Mouse (Mus musculus) embryonic facial prominence, embryonic 14.5 days (tissue): ENCODE measurements around the gene Ypel3. TPM values are rescaled to one million over a fixed set of nuclear protein-coding genes. Genes with fewer than 3 reads are reported as not detected.

Experiments
- ATAC-seq: fragments of 200-750 bp; cut with Nextera tagmentation; 2 replicates; pipeline ENCODE4 v1.8.0; 2017; ENCODE audit warnings: low read depth, moderate number of reproducible peaks, moderate TSS enrichment
- DNase-seq: peaks from one replicate; pipeline ENCODE4 v3.0.0-alpha.2; 2015; ENCODE audit warnings: low spot score
- H3K27ac ChIP-seq: fragments of 300-500 bp; sonication (generic); replicated peaks from 2 replicates; pipeline ENCODE4 v1.5.1; 2014; ENCODE audit warnings: low read depth, mild to moderate bottlenecking, low read length, moderate library complexity
- H3K27me3 ChIP-seq: fragments of 300-500 bp; sonication (generic); replicated peaks from 2 replicates; pipeline ENCODE4 v1.6.1; 2014; ENCODE audit warnings: low read length; ENCODE audit not compliant: control insufficient read depth, insufficient read depth
- H3K36me3 ChIP-seq: fragments of 300-500 bp; sonication (generic); 2 replicates; pipeline ENCODE4 v1.6.1; 2014; ENCODE audit warnings: low read length, mixed read lengths; ENCODE audit not compliant: control insufficient read depth, insufficient read depth
- H3K4me1 ChIP-seq: fragments of 300-500 bp; sonication (generic); 2 replicates; pipeline ENCODE4 v1.6.1; 2014; ENCODE audit warnings: antibody characterized with exemption, low read length; ENCODE audit not compliant: control insufficient read depth, insufficient read depth
- H3K4me2 ChIP-seq: fragments of 300-500 bp; sonication (generic); 2 replicates; pipeline ENCODE4 v1.6.1; 2014; ENCODE audit warnings: low read depth, mild to moderate bottlenecking, low read length, moderate library complexity, mixed read lengths
- H3K4me3 ChIP-seq: fragments of 300-500 bp; sonication (generic); 2 replicates; pipeline ENCODE4 v1.5.1; 2014; ENCODE audit warnings: low read depth, mild to moderate bottlenecking, low read length
- H3K9ac ChIP-seq: fragments of 300-500 bp; sonication (generic); 2 replicates; pipeline ENCODE4 v1.6.1; 2014; ENCODE audit warnings: low read depth, mild to moderate bottlenecking, low read length, moderate library complexity, mixed read lengths
- H3K9me3 ChIP-seq: fragments of 300-500 bp; sonication (generic); 2 replicates; pipeline ENCODE4 v1.6.1; 2016; ENCODE audit warnings: low read length; ENCODE audit not compliant: control insufficient read depth
- WGBS: fragments of 180-500 bp; shearing (Covaris S2); extraction: QIAGEN DNeasy Blood & Tissue Kit; methylation state at CpG from one replicate; pipeline ENCODE4 v1.1.7; 2014; 5-methylcytosine and 5-hydroxymethylcytosine counted together
- polyA plus RNA-seq: library from polyadenylated mRNA; unstranded; fragments of >200 nt; fragmentation: Nextera tagmentation; extraction: Ambion mirVana; gene quantifications from 2 replicates; pipeline ENCODE4 v1.2.1, GENCODE M21; 2014

Ypel3 gene
- polyA plus RNA-seq, 1 experiment from 2014 or later, result 117 TPM

DNA sequence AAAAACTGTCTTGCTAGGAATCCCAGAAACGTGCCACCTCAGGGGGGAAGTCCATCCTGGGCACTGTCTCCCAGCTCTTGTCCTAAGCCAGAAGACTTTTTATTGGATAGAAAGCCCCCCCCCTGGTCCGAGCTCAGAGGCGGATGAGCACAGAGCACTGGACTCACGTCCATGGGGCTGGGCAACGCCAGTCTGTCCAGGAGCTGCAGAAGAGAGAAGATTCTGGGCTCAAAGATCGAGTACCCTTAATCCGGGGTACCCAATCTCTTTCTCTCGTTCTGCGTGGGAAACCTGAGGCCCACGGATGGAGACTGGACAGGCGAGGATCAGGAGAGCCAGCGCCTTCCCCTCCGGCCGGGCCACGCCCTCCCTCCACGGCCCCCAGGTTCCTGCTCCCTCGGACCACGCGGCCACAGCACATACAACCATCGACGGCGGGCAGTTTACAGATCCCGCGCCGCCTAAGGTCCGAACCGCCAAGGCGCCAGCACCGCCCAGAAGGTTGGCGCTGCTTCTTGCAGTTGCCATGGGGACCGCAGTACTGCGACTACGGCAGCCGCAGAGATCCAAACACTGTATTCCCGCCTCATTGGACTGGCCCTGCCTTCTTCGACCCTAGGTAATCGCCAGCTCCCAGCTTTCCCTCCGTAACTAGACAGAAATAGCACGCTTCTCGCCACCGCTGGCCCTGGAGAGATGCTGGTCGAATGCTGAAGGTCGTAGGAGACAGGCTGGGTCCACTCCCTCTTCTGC lies 32.1 kb downstream of the Ypel3 start:
- H3K27me3 ChIP-seq, result no peaks in the 10 kb centered on the region
- peak overlapping the region; percentile 89 for H3K4me2 ChIP-seq
- peak overlapping the region; percentile 82 for H3K9ac ChIP-seq
- no peaks in the 10 kb centered on the region for H3K9me3 ChIP-seq
- H3K4me1 ChIP-seq, result peaks cover 15% of the 10 kb centered on the region
- 0% methylated on average over 19 of the region's 43 CpGs for WGBS
- peak overlapping the region; percentile 67 for H3K4me3 ChIP-seq
- DNase-seq (peak; percentile 96), ATAC-seq (peak; percentile 97)
- H3K36me3 ChIP-seq, result 0 out of 2 replicates have a peak, but pooled peaks cover 11% of the 10 kb centered on the region
- peak overlapping the region; percentile 81 for H3K27ac ChIP-seq

GRCm38 (mm10) chr7:126809723-126810369 lies 33.1 kb downstream of the Ypel3 start:
- Histone ChIP-seq H3K27me3 (no peaks in the 10 kb centered on the region), H3K4me2 (peak overlapping the region; percentile 89), H3K27ac (no peak overlapping the region; the same call in 1 of the 2 replicates), H3K9me3 (no peaks in the 10 kb centered on the region), H3K4me3 (peak overlapping the region; percentile 67), H3K9ac (peak overlapping the region; percentile 82), H3K4me1 (peaks cover 15% of the 10 kb centered on the region), H3K36me3 (0 out of 2 replicates have a peak, but pooled peaks cover 4% of the 10 kb centered on the region)
- no peak for DNase-seq
- no peak for ATAC-seq
- WGBS, result 57% methylated on average over 5 of the region's 5 CpGs

DNA sequence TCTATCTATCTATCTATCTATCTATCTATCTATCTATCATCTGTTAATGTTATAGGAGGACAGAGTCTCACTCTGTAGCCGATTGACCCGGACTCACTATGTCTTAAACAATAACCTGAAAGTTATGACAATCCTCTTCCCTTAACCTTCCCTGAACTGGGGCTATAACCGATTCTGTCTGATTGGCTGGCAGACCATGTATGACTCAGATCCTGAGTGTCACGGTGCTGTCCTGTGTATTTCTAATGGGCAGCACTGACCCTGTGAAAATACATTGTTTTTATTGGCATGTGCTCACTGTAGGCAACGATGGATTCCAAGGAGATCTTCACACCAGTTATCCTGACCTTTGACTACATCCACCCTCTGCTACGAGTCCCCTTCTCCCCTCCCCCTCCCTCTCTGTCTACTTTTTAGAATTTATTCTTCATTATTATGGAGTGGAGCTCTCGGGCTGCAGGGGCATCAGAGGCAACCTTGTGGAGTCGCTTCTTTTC lies 39.0 kb downstream of the Ypel3 start:
- Histone ChIP-seq H3K4me3 (no peak overlapping the region), H3K36me3 (no peaks in the 10 kb centered on the region), H3K9ac (no peak overlapping the region), H3K9me3 (no peaks in the 10 kb centered on the region), H3K27me3 (no peaks in the 10 kb centered on the region), H3K4me1 (no peaks in the 10 kb centered on the region), H3K4me2 (no peak overlapping the region), H3K27ac (no peak overlapping the region)
- WGBS, result 65% methylated on average over 8 of the region's 8 CpGs
- no peak for ATAC-seq
- no peak for DNase-seq

DNA sequence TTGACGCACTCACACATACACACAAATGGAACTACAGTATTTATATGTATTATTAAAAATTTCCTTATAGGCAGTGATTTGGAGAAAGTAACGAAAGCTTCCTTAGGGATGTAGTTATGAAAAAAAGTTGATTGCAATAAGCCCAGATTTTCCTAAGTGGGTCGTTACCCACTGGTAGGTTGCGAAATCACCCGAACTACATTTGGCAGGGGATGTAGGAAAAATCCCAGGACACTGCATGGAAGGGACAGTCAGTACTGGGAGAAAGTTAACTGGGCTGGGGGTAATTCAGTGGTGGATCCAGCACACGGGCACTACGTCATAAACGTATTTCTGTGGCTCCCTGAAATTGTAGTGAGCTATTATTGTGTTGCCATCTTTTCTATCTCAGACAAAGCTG lies 39.7 kb downstream of the Ypel3 start:
- ATAC-seq, result no peak
- H3K27me3 ChIP-seq, result no peaks in the 10 kb centered on the region

DNA sequence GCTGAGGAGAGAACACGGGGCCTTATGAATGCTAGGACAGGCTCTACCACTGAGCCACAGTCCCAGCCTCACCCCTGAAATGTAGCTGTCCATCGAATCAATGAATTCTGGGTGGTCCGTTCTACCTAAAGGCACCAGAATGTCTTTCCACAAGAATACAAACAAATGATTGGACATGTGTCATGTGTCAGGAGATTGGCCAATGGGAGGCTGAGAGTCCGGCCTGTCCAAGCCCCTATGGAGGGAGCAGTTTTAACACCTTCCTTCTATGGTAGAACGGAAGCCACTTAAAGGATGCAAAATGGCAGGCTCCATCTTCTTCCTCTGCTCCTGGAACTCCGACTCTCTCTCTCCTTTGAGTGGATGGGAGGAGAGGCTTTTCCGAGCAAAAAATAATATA lies 40.8 kb downstream of the Ypel3 start:
- Histone ChIP-seq H3K36me3 (no peaks in the 10 kb centered on the region), H3K27me3 (peaks cover under 1% of the 10 kb centered on the region), H3K4me3 (no peak overlapping the region), H3K27ac (no peak overlapping the region), H3K4me1 (no peaks in the 10 kb centered on the region), H3K9me3 (no peaks in the 10 kb centered on the region), H3K4me2 (no peak overlapping the region), H3K9ac (no peak overlapping the region)
- WGBS, result 87% methylated on average over 7 of the region's 7 CpGs
- DNase-seq (no peak), ATAC-seq (no peak)

More for the DNA sequence above, 39.7 kb downstream of the Ypel3 start:
- DNase-seq, result no peak
- Histone ChIP-seq H3K36me3 (no peaks in the 10 kb centered on the region), H3K4me3 (no peak overlapping the region), H3K4me2 (no peak overlapping the region), H3K9me3 (no peaks in the 10 kb centered on the region), H3K4me1 (no peaks in the 10 kb centered on the region), H3K9ac (no peak overlapping the region), H3K27ac (no peak overlapping the region)
- WGBS, result 81% methylated on average over 8 of the region's 8 CpGs

DNA sequence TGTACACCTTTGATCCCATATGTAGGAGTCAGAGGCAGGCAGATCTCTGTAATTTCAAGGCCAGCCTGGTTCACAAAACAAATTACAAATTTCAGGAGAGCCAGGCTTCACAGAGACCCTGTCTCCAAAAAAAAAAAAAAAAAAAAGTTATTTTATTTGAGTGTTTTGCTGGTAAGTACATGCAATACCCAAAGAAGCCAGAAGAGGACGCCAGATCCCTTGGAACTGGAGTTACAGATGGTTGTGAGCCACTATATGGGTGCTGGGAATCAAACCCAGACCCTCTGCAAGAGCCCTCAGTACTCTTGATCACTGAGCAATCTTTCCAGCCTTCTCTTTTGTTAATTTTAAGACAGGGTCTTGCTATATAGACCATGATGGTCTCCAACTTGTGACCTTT lies 42.1 kb downstream of the Ypel3 start:
- no peaks in the 10 kb centered on the region for H3K36me3 ChIP-seq
- no peak overlapping the region for H3K4me2 ChIP-seq
- H3K9me3 ChIP-seq, result no peaks in the 10 kb centered on the region
- H3K27ac ChIP-seq, result no peak overlapping the region
- DNase-seq, result no peak
- no peak overlapping the region for H3K4me3 ChIP-seq
- no peak for ATAC-seq
- 31% methylated on average over 1 of the region's 1 CpGs for WGBS
- peaks cover 13% of the 10 kb centered on the region for H3K27me3 ChIP-seq
- no peak overlapping the region for H3K9ac ChIP-seq
- H3K4me1 ChIP-seq, result no peaks in the 10 kb centered on the region

DNA sequence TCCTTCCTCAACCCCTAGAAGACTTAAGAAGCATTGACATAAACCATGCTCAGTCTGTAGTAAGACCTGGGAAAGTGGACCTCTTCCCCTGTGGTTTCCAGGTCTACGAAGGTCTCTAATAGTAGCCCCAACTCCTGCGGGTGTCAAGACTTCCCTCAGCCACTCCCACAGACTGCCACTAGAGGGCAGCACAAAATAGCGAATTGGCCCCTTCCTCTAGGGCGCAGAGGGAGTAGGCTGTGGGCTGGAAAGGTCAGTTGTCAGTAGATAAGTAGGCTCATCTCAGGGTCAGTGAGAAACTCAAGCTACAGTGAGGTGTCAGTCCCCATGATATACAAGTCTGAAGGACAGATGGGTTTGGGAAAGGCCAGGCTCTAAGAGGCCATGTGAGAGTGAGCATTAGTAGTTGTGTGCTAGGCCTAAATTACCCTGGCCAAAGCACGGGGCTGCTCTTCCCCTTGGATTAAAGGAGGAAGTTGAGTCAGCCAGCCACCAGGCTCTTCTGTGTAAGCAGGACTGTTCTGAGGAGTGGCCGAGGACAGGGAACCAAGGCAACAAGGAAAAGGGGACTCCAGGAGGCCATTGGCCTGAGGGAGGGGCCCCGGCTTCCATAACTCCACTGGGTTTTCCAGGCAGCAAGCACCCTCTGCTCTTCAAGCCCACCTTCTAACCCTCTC lies 45.2 kb downstream of the Ypel3 start:
- Histone ChIP-seq H3K27ac (no peak overlapping the region), H3K4me1 (no peaks in the 10 kb centered on the region), H3K36me3 (no peaks in the 10 kb centered on the region), H3K4me3 (no peak overlapping the region), H3K9ac (no peak overlapping the region), H3K9me3 (no peaks in the 10 kb centered on the region), H3K27me3 (peaks cover 26% of the 10 kb centered on the region), H3K4me2 (no peak overlapping the region)
- peak; percentile 60 for DNase-seq
- 23% methylated on average over 7 of the region's 7 CpGs for WGBS
- no peak for ATAC-seq

- peak overlapping the region; percentile 50 for H3K4me2 ChIP-seq
- whole genome bisulfite sequencing, result 14% methylated on average over 8 of the region's 9 CpGs
- ATAC-seq (no peak), DNase-seq (no peak)
- H3K36me3 ChIP-seq, result no peaks in the 10 kb centered on the region
- no peak overlapping the region for H3K27ac ChIP-seq
- H3K9me3 ChIP-seq, result no peaks in the 10 kb centered on the region
- peaks cover 26% of the 10 kb centered on the region for H3K27me3 ChIP-seq
- H3K4me3 ChIP-seq, result peak overlapping the region; percentile 30; the same call in 1 of the 2 replicates
- peak overlapping the region; percentile 43; the same call in 1 of the 2 replicates for H3K9ac ChIP-seq
- no peaks in the 10 kb centered on the region for H3K4me1 ChIP-seq
Measured at GRCm38 (mm10) chr7:126822741-126823140, 46.0 kb downstream of the Ypel3 start.
